Mouse (Mus musculus) heart, postnatal 36 days (tissue): ENCODE measurements around the gene Zcchc14. TPM values are rescaled to one million over a fixed set of nuclear protein-coding genes. Genes with fewer than 3 reads are reported as not detected.
A peak's percentile ranks its signal among the peaks of the same experiment; 100 is the strongest.
"Not testable (repeated sequence)": the region's sequence is repeated elsewhere in the genome, so short reads cannot be mapped to it uniquely, and the experiment has no call there.

Experiments
- DNase-seq, 2 experiments: peaks; one replicate each; pipeline ENCODE4 v3.0.0; 2021 to 2022
- intact Hi-C: fragments of 180-260 bp; cut with DNase I; formaldehyde crosslinking; loops from one replicate; pipeline ENCODE4 v1.15.1; 2025
- total RNA-seq, 2 experiments: library from RNA; stranded (reverse); gene quantifications; 2 replicates each; pipeline ENCODE4 v1.2.3; 2021

The Zcchc14 gene
- total RNA-seq, 2 experiments from 2014 or later = 25.3 to 33.1 TPM

DNA sequence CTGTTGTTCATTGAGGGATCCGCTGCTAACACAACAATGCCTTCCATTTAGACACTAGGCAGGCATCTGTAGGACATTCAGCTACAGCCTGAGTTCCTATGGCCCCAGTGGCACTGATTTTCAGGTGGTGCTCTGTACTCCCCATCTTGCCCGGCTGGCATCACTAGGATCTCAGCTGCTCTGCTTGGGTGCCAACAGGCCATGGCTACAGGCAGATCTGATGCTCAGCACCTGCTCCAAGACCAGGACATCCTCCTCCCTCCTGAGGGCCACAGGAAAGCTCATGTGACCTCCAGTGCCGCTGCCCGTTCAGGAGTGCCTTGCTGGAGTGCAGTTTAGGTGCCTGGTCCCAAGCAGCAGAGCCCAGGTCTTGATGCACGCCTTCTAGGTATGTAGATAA is 20.3 kb downstream of the Zcchc14 start:
- no peak for DNase-seq
- intact Hi-C loops = no loop called here

DNA sequence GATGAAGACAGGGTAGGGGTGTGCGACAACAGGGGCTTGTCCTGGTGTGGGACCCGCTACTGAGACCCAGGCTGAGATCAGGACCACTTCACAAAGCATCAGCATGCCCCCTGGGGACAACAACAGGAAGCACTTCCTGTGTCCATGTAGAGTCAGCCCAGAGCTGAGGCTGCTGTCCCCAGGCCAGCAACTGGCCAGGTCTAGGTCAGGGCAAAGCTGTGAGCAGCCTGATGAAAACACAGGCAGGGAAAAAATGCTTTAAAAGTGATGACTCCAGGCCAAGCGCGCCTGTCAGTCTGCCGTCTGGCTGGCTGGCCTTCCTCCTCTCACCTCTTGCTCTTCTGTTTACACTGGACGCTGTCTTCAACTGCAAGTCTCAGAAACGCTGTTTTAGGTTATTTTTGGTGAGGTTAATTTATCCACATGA is 21.0 kb downstream of the Zcchc14 start:
- peak; percentile 48 to 60 for DNase-seq
- intact Hi-C loops = no loop called here

DNA sequence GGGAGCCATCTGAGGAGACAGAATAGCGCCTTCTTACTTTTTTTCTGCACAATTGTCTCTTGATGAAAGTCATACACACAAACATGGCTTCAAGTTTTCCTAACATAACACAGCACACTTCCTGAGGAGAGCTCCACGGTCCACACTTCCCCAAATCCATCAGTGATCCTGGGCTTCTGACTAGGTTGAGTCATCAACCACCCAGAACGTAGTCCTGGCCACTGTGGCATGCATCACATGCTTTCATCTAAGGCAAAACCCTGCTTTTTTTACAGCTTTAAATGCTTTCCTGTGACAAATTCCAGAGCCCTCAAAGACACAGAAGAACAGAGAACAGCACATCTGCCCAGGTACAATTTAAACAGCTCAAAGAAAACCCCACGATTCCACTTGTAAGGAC is 24.0 kb downstream of the Zcchc14 start:
- intact Hi-C loops = no loop called here

DNA sequence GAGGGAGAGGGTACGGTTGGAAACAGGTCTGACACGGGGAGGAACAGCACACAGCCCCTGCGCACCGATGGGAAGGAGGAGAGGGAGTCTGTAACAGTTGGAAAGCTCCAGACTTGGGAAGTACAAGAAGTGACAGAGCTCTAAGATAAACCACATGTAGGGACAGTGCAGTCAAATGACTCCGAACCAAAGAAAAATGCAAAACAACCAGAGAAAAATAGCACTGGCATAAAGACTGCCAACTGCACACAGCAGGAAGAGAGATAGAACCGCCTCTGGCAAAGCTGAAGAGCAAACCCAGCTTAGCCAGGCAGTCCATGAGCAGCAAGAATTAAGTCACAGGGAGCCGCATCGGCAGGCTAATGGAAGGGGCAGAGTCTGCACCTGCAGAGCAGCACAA is 29.7 kb downstream of the Zcchc14 start:
- intact Hi-C loops = loop anchor here (2.0 kb wide), 1 partner anchor 14 kb away; no protein-coding TSS in a partner anchor
- DNase-seq = no peak

More for the DNA sequence above, 24.0 kb downstream of the Zcchc14 start:
- DNase-seq = no peak

DNA sequence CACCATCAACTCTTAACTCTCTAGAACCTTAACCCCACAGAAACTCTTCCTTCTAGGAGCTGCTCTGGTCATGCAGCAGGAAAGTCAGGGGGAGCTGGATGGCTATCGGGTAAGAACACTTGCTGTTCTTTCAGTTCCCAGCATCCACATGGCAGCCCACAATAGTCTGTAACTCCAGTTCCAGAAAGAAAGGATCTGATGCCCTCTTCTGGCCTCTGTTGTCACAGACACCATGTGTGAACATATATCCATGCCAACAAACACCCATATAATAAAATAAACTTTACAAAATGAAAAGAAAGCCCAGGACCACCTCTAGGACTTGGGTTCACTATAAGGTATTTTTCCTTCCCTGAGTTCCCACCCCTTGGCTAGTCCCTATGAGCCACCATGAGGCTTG is 30.8 kb downstream of the Zcchc14 start:
- no peak for DNase-seq
- intact Hi-C loops = loop anchor here (2.0 kb wide), 1 partner anchor 13 kb away; no protein-coding TSS in a partner anchor

DNA sequence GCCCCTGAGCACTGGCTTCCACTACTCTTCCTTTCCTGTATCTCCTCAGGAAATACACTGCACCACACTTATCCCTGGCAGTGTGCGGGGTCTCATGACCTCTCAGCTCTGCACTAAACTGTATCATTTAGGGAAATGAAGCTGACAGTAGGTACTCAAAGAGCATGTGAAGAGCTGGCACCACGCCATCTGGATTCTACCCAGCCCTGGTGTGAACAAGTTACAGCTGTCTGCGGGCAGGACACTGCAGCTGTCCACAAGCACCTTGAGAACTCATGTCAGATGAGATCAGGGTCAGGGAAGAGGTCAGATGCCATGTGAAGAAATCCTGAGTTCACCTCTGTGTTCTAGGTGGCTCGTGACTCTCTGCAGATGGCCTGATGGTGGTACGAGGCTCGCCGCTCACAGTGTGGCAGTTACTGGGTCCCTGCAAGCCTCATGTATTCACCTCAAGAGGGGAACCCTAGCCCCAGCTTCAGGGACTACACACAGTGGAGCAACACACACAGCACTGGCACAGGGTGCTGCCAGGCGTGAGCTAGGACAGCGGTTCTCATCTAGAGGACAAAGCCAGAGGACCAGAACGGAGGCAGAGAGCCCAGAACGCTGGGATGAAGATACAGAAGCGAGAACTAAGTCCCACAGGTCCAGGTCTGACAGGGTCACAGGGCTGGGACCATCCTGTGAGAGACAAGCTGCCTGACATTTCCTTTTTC is 31.7 kb downstream of the Zcchc14 start:
- intact Hi-C loops = no loop called here
- DNase-seq = peak in 1 of 2 experiments; percentile 55

DNA sequence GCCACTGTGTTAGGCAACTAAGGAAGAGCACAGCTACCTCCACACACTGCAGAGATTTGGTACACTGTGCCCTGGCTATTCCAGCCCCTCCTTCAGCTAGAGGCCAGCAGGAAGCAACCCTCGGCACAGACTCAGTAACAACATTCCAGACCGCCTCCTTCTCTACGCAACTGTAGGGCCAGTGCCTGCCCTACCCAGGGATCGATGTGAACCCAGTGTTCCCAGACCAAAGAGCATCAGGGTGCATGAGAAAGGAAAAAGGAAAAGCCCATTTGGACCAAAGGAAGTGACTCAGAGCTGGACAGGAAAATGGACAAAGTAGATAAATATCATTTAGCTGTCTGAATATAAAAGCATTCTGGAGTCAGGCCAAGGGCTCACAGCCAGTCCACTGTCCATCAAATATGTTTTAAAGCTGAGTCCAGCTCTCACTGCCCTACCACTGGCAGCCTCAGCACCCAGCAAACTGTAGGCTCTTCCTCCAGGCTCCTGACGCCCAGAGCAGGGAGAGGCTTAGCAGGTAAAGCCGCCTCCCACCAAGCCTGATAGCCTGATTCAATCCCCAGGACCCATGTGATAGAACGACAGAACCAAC is 33.2 kb downstream of the Zcchc14 start:
- peak; percentile 72 to 76 for DNase-seq
- intact Hi-C loops = no loop called here

DNA sequence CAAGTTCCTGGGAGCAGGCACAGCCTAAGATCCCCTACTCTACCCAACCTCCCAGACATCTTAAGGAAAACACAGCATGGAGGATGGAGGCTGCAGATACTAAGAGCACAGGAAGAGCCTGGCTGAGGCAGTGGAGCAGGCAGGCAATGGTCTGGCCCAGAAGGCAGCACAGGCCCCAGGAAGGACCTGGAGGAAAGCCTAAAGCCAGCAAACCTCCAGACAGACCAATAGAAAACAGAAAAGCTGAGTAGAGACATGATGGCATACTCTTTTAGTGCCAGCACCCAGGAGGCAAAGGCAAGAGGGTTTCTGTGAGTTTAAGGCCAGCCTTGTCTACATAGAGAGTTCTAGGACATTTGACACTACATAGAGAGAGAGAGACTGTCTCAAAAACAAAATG is 39.3 kb downstream of the Zcchc14 start:
- DNase-seq = no peak
- intact Hi-C loops = no loop called here

DNA sequence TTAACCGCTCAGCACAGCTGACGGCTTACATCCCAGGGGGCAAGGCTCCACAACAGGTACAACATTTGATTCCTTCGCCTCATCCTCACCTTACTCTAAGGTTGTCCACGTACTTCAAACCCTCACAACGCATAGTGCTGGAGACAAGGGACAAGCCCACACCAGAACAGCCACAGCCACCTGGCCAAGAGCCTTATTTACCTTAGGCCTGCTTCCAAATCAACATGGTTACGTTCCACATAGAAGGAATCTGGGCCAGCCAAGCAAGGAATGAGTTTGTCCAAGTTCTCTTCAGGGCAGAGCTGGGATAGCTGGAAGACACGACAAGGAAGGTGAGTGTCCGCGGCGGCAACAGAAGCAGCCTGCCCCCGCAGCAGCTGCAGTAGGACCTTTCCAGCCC is 42.8 kb downstream of the Zcchc14 start:
- intact Hi-C loops = loop anchor here (2.0 kb wide), 2 partner anchors 13 to 41 kb away; no protein-coding TSS in a partner anchor

DNA sequence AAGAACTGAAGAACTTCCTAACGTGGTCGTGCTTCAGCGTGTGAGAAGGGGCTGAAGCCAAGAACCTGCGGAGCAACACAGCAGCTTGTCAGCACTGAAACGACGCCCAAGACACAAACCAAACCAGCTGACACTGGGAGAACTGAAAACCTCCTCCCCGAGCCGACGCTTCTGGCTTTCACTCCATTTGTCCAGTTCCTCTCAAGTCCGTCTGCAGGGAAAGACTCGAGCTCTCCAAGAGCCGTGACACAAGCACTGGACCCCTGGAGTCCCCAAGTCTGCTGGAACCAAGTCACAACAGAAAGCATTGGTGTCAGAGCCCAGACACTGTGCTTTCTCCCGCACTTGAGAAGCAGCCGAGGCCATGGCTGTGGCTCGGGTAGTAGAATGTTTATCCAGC is 43.5 kb downstream of the Zcchc14 start:
- no peak for DNase-seq
- intact Hi-C loops = loop anchor here (2.0 kb wide), 2 partner anchors 14 to 42 kb away; no protein-coding TSS in a partner anchor

More for the DNA sequence above, 42.8 kb downstream of the Zcchc14 start:
- DNase-seq = no peak

DNA sequence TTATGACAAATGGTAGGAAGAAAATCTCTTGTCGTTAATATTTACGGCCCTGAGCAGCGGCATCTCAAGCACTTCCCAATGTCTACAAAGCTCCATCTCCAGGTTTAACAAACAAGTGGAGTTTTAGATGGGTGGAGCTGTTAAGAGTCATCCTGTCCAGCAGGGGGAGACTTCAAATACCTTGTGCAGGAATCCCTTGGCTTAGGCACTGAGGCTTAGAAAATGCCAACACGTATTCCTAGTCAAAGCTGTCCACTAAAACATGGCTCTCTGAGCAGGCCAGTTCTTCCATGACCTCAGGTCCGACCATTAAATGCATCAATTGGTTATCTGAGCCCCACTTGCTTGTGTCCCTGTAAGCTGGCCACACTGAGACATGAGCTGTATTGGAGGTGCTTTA is 45.0 kb downstream of the Zcchc14 start:
- no peak for DNase-seq
- intact Hi-C loops = loop anchor here (2.0 kb wide), 2 partner anchors 15 to 43 kb away; no protein-coding TSS in a partner anchor

DNA sequence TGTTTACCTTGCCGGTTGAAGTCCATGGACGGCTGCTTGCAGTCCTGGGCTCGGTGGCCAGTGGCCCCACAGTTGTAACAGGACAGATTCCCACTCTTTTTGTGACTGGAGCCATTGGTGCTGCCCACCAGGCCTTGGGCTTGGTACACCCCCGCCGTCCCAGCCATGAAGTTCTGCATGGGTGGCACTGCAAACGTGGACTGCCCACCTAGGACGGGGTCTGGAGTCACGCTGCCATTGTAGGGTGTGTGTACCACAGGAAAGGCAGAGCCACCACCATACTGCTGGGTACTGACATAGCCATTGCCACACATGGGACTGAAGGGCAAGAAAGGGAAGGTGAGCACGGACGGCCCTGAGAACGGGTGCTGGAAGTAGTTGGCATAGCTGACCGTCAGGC is 48.9 kb downstream of the Zcchc14 start:
- intact Hi-C loops = loop anchor here (1.0 kb wide), 1 partner anchor 82 kb away; no protein-coding TSS in a partner anchor
- DNase-seq = no peak

DNA sequence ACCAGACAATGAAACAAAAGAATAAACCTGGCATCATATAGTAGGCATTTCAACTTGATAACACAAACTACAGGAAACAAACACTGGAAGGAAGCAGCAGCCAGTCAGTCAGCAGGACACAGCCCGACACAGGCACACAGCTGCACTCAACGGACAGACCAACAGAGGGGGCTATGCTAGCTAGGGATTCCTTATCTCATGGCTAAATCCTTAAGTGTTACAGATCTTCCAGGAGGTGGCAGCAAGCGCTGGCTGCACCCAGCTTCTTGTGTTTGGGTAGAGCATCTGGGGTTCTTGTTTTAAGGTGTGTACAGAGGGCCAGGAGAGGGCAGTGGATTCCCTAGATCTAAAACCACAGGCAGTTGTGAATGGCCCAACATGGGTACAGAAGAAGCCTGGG is 49.8 kb downstream of the Zcchc14 start:
- peak; percentile 71 to 74 for DNase-seq
- intact Hi-C loops = loop anchor here (1.0 kb wide), 1 partner anchor 82 kb away; no protein-coding TSS in a partner anchor

DNA sequence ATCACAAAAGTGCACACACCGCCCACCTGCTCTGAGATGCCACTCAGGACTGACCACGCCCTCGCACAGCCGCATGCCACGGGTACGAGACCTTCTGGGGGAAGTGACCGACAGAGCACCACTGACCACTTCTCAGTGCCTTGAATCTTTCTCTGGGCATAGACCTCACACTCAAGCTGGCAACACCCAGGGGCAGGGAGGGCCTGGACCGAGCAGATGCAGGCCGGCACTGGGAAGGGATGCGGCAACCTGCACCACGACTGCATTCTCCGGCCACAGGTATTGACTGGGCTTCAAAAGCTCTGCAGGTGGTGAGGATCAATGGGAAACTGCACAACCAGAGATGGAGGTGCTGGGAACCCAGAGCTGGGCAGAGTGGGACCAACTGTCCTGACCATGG is 50.3 kb downstream of the Zcchc14 start:
- no peak for DNase-seq
- intact Hi-C loops = no loop called here

DNA sequence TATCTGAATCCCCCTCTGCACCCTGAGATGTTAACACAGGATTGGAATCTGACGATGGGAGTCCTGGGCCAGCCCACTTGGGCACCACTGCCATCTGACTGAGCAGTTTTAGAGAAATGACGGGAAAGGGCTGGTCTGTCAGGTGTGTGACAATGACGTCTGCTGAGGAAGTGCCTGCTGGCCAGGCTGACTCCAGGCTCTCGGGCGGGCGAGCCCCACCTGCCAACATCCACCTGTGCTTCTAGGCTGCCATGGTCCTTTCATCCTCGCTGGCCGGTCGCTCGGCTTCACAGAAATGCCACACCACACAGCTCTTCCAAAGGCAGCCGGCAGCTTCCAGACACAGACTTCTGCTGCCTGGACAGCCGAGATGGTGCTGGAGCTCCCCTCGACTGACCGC is 52.9 kb downstream of the Zcchc14 start:
- DNase-seq = no peak
- intact Hi-C loops = loop anchor here (2.0 kb wide), 1 partner anchor 53 kb away; no protein-coding TSS in a partner anchor

DNA sequence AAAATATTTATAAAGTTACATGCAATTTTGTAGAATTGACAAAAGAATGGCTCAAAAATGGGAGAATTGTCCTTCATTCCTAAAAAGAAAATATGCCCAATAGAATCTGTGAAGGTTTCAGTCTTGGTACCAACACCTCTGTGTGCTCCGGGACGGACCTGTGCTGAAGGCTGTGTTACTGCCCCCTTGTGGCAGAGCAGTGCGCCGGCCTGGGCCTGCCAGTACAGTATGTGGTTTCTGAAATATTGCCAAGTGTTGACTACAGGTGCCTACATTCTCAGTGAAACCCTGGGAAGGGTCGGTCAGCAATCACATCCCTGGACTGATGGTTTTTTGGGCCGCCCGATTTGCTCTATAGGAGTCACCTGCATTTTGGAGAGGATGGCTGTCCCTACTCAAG is 53.8 kb downstream of the Zcchc14 start:
- DNase-seq = peak; percentile 79 to 81
- intact Hi-C loops = loop anchor here (2.0 kb wide), 1 partner anchor 52 kb away; no protein-coding TSS in a partner anchor

DNA sequence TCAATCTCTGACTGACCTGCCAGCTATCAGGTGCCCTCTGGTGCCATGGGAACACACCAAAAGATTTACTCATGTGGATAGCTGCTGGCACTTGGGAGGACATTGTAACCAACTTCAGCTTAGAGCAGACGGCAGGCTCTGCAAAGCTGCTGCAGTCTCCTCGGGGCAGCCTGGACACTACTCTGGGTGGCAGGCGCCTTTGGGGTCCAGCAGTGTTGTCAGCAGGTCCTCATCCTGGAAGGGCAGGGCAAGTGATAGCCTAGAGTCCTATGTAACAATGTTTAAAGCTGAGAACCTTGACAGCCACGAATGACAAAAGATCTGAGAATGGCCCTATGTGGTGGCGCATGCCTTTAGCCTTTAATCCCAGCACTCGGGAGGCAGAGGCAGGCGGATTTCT is 54.5 kb downstream of the Zcchc14 start:
- intact Hi-C loops = loop anchor here (2.0 kb wide), 1 partner anchor 51 kb away; no protein-coding TSS in a partner anchor
- DNase-seq = no peak

DNA sequence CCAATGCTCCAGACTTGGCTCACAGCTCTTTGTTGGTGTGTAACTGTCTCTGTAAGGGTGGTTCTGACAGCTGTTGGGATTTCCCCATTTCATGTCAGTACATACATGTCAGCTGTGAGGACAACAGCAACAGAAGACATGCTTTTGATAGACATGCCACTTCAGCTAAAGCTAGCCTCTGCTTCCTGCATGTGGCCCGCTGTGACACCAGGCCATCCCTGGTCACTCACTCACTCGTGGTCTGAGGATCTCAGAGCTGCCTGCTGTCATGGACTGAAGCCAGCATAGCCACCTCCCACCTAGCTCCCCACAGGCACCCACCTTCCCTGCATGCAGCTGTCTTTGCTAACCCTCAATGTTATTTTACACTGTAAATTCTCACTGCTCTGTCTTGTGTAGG is 55.2 kb downstream of the Zcchc14 start:
- intact Hi-C loops, DNase-seq: not testable (repeated sequence)

DNA sequence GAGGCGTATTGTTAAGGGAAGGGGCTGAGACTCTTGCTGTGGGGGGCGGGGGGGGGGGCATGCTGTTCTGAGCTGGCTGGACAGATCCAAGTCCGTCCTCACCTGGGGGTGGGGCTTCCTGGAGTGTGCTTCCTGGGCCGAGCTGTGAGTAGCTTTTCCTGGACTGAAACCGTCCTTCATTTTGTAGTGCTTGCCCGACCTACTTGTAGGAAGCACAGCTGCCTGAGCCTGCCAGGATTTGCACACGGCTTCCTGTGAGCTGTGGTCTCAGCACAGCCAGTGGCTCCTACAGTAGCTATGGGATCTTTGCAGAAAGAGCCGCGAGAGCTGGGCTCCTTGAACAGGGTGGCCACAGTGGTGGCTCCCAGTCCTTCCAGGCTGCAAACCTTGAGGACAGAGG is 58.7 kb downstream of the Zcchc14 start:
- intact Hi-C loops = loop anchor here (5.0 kb wide), 1 partner anchor 477 kb away; the partner anchor contains the start of gene Foxc2
- no peak for DNase-seq

DNA sequence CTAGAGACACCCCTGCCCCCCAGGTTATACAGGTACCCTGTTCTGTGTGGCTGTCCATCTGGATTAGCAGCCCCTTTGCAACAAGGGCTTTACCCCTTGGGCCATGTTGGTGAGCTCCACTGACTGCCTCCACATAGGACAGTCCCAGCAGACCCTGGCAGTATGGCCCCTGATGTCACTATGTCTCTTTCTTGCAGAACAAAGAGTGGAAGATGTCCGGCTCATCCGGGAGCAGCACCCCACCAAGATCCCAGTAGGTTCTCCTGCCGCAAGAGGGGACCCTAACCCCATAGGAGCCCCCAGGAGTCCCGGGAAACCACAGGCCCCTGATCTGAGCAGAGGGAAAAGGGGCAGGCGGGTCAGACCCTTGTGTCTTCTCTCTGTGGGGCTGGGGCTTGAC is 59.4 kb downstream of the Zcchc14 start:
- DNase-seq = no peak
- intact Hi-C loops = loop anchor here (5.0 kb wide), 1 partner anchor 476 kb away; the partner anchor contains the start of gene Foxc2
